Mouse (Mus musculus): ENCODE data around the gene Ccdc160. TPM values are rescaled to one million over a fixed set of nuclear protein-coding genes. Genes with fewer than 3 reads are reported as not detected.

Gene Ccdc160
- total RNA-seq, 2 experiments from 2014 or later = 2.3 to 2.8 TPM

DNA sequence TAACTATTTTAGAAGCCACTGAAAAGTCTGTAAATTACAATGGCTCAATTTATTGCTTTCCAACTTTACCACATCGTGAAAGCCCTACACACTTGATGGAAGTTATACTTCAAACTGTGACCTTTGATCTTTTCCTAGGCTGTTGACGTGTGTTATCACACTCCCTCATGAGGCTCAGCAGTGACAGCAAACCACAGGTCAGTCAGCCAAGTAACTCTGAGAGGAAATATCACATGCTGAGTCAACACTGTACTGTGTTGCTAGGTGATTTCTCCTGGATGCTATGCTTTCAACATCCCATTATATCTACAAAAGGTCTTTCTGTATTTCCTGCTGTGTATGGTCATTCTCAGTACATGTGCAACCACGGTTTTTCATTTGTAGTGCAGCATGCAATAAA, 28.3 kb downstream of the Ccdc160 start:
- DNase-seq (ENCODE audit: low spot score in 2 of 2) = no peak

Small RNAs within 50 kb of the gene (microRNA-seq; reads per million reads assigned to microRNA genes)
- gene Mir106a = 2.2 to 3.7 reads per million in 2 experiments
- gene Mir18b = 0 reads per million in 2 experiments
- 0 reads per million in 2 experiments for gene Mir19b-2
- 3.2 to 6.4 reads per million in 2 experiments for gene Mir20b
- 1.5 to 2.0 reads per million in 2 experiments for gene Mir363
- 10.1 to 13.3 reads per million in 2 experiments for gene Mir92-2

Other genes with a start within 250 kb of the Ccdc160 start
- gene Gpc3, start 177.2 kb upstream of the Ccdc160 start, total RNA-seq (2021) = 1 to 10 TPM; 8.2 to 9.0 TPM
- gene Phf6, start 121.1 kb downstream of the Ccdc160 start, total RNA-seq (2021) = 10 to 100 TPM; 19.2 to 20.5 TPM
- 100 to 1,000 TPM; 125 to 154 TPM for gene Hprt, start 196.9 kb downstream of the Ccdc160 start, total RNA-seq (2021)

Data from layer of hippocampus, adult 18-20 months (tissue).